Mouse (Mus musculus) cerebellum, adult 2 months (tissue): Measurements from ENCODE around the gene Xrcc6. TPM values are rescaled to one million over a fixed set of nuclear protein-coding genes. Genes with fewer than 3 reads are reported as not detected.

ENCODE experiments used
- DNase-seq, 2 experiments: peaks; one replicate each; pipeline ENCODE4 v3.0.0; 2021
- H3K27ac ChIP-seq: fragments of 200-500 bp; 2 replicates; pipeline ENCODE4 v1.5.1; 2012; ENCODE audit warnings: low read length, control low read depth, inconsistent platforms; ENCODE audit not compliant: insufficient read depth
- H3K27me3 ChIP-seq: fragments of 200-500 bp; 2 replicates; pipeline ENCODE4 v1.6.1; 2012; ENCODE audit warnings: inconsistent platforms, mild to moderate bottlenecking, low read length, moderate library complexity; ENCODE audit not compliant: control insufficient read depth, insufficient read depth
- H3K4me1 ChIP-seq: fragments of 200-500 bp; 2 replicates; pipeline ENCODE4 v1.6.1; 2011; ENCODE audit warnings: low read length; ENCODE audit not compliant: control insufficient read depth, insufficient read depth
- H3K4me3 ChIP-seq: fragments of 200-500 bp; replicated peaks from 2 replicates; pipeline ENCODE3; 2011; ENCODE audit warnings: mild to moderate bottlenecking, low read depth, low read length, control low read depth; ENCODE audit not compliant: insufficient read depth
- CTCF ChIP-seq: fragments of 200-500 bp; IDR thresholded peaks from 2 replicates; pipeline ENCODE4 v1.5.1; 2011; ENCODE audit warnings: low read depth, mild to moderate bottlenecking, control low read depth, low read length, moderate library complexity, borderline replicate concordance; ENCODE audit not compliant: insufficient read depth
- POLR2A ChIP-seq: fragments of 200-500 bp; IDR thresholded peaks from 2 replicates; pipeline ENCODE4 v1.6.1; 2011; ENCODE audit warnings: low read length, control low read depth, borderline replicate concordance; ENCODE audit not compliant: insufficient read depth
- WGBS: fragments of 180-500 bp; shearing (Covaris S2); methylation state at CpG from one replicate; pipeline ENCODE4 v1.1.7; 2018; 5-methylcytosine and 5-hydroxymethylcytosine counted together
- polyA plus RNA-seq: library from polyadenylated mRNA; depleted of rRNA; stranded (reverse); fragments of >200 nt; gene quantifications from 2 replicates; pipeline ENCODE4 v1.2.3, GENCODE M21; 2012

Xrcc6 gene
- polyA plus RNA-seq, 1 experiment: 37.9 TPM

GRCm38 (mm10) chr15:82016101-82016808, 28.6 kb downstream of the Xrcc6 start:
- Histone ChIP-seq H3K27ac (peak overlapping the region; percentile 70; the same call in 1 of the 2 replicates), H3K4me3 (peak overlapping the region; percentile 91), H3K4me1 (0 out of 2 replicates have a peak, but pooled peaks cover 2% of the 10 kb centered on the region), H3K27me3 (no peaks in the 10 kb centered on the region)
- TF ChIP-seq POLR2A: peak; percentile 93
- TF ChIP-seq CTCF: no peak; the same call in 1 of the 2 replicates
- under 1% methylated on average over 53 of the region's 53 CpGs for WGBS
- peak; percentile 99 to 100 for DNase-seq

- WGBS: 9% methylated on average over 6 of the region's 6 CpGs
- Histone ChIP-seq H3K27ac (no peak overlapping the region; the same call in 1 of the 2 replicates), H3K4me1 (0 out of 2 replicates have a peak, but pooled peaks cover 2% of the 10 kb centered on the region), H3K27me3 (no peaks in the 10 kb centered on the region), H3K4me3 (peak overlapping the region; percentile 91)
- DNase-seq: no peak
- TF ChIP-seq POLR2A (no peak), CTCF (no peak)
These were observed 29.2 kb downstream of the Xrcc6 start for GRCm38 (mm10) chr15:82016830-82017229.

- TF ChIP-seq POLR2A (no peak), CTCF (no peak)
- Histone ChIP-seq H3K4me3 (no peak overlapping the region), H3K27me3 (no peaks in the 10 kb centered on the region), H3K27ac (no peak overlapping the region), H3K4me1 (0 out of 2 replicates have a peak, but pooled peaks cover 2% of the 10 kb centered on the region)
- DNase-seq: no peak
- WGBS: 58% methylated on average over 4 of the region's 4 CpGs
These were observed 29.8 kb downstream of the Xrcc6 start for GRCm38 (mm10) chr15:82017461-82017860.

GRCm38 (mm10) chr15:82019288-82019687, 31.7 kb downstream of the Xrcc6 start:
- WGBS: 88% methylated on average over 3 of the region's 3 CpGs
- Histone ChIP-seq H3K4me1 (no peaks in the 10 kb centered on the region), H3K27me3 (no peaks in the 10 kb centered on the region), H3K27ac (no peak overlapping the region), H3K4me3 (no peak overlapping the region)
- no peak for DNase-seq
- no peak for TF ChIP-seq POLR2A

- DNase-seq: no peak
- H3K4me3 ChIP-seq: no peak overlapping the region
- no peaks in the 10 kb centered on the region for H3K27me3 ChIP-seq
- 30% methylated on average over 13 of the region's 13 CpGs for WGBS
- no peaks in the 10 kb centered on the region for H3K4me1 ChIP-seq
- TF ChIP-seq POLR2A: no peak
- no peak for TF ChIP-seq CTCF
- H3K27ac ChIP-seq: no peak overlapping the region
These were observed 35.0 kb downstream of the Xrcc6 start for GRCm38 (mm10) chr15:82022535-82023088.

- H3K27ac ChIP-seq: no peak overlapping the region
- H3K4me1 ChIP-seq: no peaks in the 10 kb centered on the region
- DNase-seq: no peak
- WGBS: 89% methylated on average over 6 of the region's 6 CpGs
- no peak overlapping the region for H3K4me3 ChIP-seq
- no peaks in the 10 kb centered on the region for H3K27me3 ChIP-seq
- TF ChIP-seq POLR2A: no peak
- TF ChIP-seq CTCF: no peak
These were observed 36.5 kb downstream of the Xrcc6 start for GRCm38 (mm10) chr15:82023965-82024635.

- TF ChIP-seq CTCF (no peak), POLR2A (no peak)
- H3K4me3 ChIP-seq: no peak overlapping the region
- WGBS: 93% methylated on average over 7 of the region's 7 CpGs
- H3K27ac ChIP-seq: no peak overlapping the region
- H3K27me3 ChIP-seq: no peaks in the 10 kb centered on the region
- DNase-seq: no peak
- no peaks in the 10 kb centered on the region for H3K4me1 ChIP-seq
These were observed 39.6 kb downstream of the Xrcc6 start for GRCm38 (mm10) chr15:82027276-82027675.

- H3K4me1 ChIP-seq: no peaks in the 10 kb centered on the region
- 80% methylated on average over 7 of the region's 7 CpGs for WGBS
- H3K27me3 ChIP-seq: no peaks in the 10 kb centered on the region
- H3K27ac ChIP-seq: no peak overlapping the region
- no peak overlapping the region for H3K4me3 ChIP-seq
- no peak for DNase-seq
- TF ChIP-seq POLR2A (no peak), CTCF (no peak)
These were observed 40.1 kb downstream of the Xrcc6 start for GRCm38 (mm10) chr15:82027726-82028125.
